Mouse (Mus musculus) intestine, embryonic 16.5 days (tissue): ENCODE measurements at regions not wholly inside any gene's neighbourhood (a gene's known extent, or its start where the extent isn't known, plus 50 kb on each side); places are given as distances from the start of the nearest gene placed in this dataset.

ENCODE experiments used
- ATAC-seq: fragments of 200-750 bp; cut with Nextera tagmentation; 2 replicates; pipeline ENCODE4 v1.8.0; 2017; ENCODE audit warnings: moderate TSS enrichment, moderate library complexity
- H3K27ac ChIP-seq: fragments of 300-500 bp; sonication (generic); 2 replicates; pipeline ENCODE4 v1.5.1; 2014; ENCODE audit warnings: mild to moderate bottlenecking, low read length
- H3K27me3 ChIP-seq: fragments of 300-500 bp; sonication (generic); replicated peaks from 2 replicates; pipeline ENCODE4 v1.6.1; 2014; ENCODE audit warnings: low read length, control low read depth, mixed read lengths; ENCODE audit not compliant: control insufficient read depth, insufficient read depth
- H3K36me3 ChIP-seq: fragments of 300-500 bp; sonication (generic); 2 replicates; pipeline ENCODE4 v1.6.1; 2014; ENCODE audit warnings: low read length, control low read depth; ENCODE audit not compliant: control insufficient read depth, insufficient read depth
- H3K4me1 ChIP-seq: fragments of 300-500 bp; sonication (generic); 2 replicates; pipeline ENCODE4 v1.6.1; 2014; ENCODE audit warnings: low read length, control low read depth, mixed read lengths; ENCODE audit not compliant: control insufficient read depth, insufficient read depth
- H3K4me2 ChIP-seq: fragments of 300-500 bp; sonication (generic); 2 replicates; pipeline ENCODE4 v1.6.1; 2014; ENCODE audit warnings: low read depth, low read length, control low read depth
- H3K4me3 ChIP-seq: fragments of 300-500 bp; sonication (generic); 2 replicates; pipeline ENCODE4 v1.5.1; 2014; ENCODE audit warnings: mild to moderate bottlenecking, low read length
- H3K9ac ChIP-seq: fragments of 300-500 bp; sonication (generic); 2 replicates; pipeline ENCODE4 v1.6.1; 2014; ENCODE audit warnings: low read depth, low read length
- H3K9me3 ChIP-seq: fragments of 300-500 bp; sonication (generic); 2 replicates; pipeline ENCODE4 v1.6.1; 2016; ENCODE audit warnings: low read length, control low read depth; ENCODE audit not compliant: control insufficient read depth
- WGBS: fragments of 180-500 bp; shearing (Covaris S2); extraction: QIAGEN DNeasy Blood & Tissue Kit; methylation state at CpG from one replicate; pipeline ENCODE4 v1.1.7; 2014; 5-methylcytosine and 5-hydroxymethylcytosine counted together

GRCm38 (mm10) chr15:60565017-60565416 is 288.6 kb downstream of the Fam84b start:
- H3K36me3 ChIP-seq: no peaks in the 10 kb centered on the region
- WGBS: 60% methylated on average over 2 of the region's 2 CpGs
- no peak overlapping the region for H3K27ac ChIP-seq
- ATAC-seq: no peak
- H3K27me3 ChIP-seq: no peaks in the 10 kb centered on the region
- H3K4me2 ChIP-seq: no peak overlapping the region
- no peaks in the 10 kb centered on the region for H3K9me3 ChIP-seq
- no peaks in the 10 kb centered on the region for H3K4me1 ChIP-seq
- H3K4me3 ChIP-seq: no peak overlapping the region
- H3K9ac ChIP-seq: no peak overlapping the region

DNA sequence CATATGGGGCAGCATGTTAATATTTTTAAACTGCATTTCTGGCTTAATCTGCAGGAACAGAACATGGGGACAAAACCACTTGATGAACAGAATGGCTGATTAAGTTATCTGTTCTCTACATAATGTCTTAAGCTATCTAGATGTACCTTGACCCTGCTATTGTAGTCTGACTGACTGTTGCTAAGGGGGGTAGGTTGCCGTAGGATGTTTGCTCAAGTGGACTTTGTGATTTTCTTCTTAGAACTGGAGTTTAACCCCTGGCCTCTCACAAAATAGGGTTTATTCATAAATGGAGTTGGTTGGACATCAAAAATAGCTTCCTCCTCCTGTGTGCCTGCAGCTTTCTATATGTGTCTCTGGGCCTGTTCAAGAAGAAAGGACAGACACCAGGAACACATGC is 292.9 kb downstream of the Fam84b start:
- H3K4me1 ChIP-seq: no peaks in the 10 kb centered on the region
- peak; percentile 95 for ATAC-seq
- no peaks in the 10 kb centered on the region for H3K36me3 ChIP-seq
- no peak overlapping the region for H3K4me2 ChIP-seq
- no peaks in the 10 kb centered on the region for H3K27me3 ChIP-seq
- no peaks in the 10 kb centered on the region for H3K9me3 ChIP-seq
- H3K4me3 ChIP-seq: no peak overlapping the region
- 66% methylated on average over 1 of the region's 1 CpGs for WGBS
- no peak overlapping the region for H3K9ac ChIP-seq
- 0 out of 2 replicates have a peak overlapping the region, but pooled peaks have one; percentile 16 for H3K27ac ChIP-seq

DNA sequence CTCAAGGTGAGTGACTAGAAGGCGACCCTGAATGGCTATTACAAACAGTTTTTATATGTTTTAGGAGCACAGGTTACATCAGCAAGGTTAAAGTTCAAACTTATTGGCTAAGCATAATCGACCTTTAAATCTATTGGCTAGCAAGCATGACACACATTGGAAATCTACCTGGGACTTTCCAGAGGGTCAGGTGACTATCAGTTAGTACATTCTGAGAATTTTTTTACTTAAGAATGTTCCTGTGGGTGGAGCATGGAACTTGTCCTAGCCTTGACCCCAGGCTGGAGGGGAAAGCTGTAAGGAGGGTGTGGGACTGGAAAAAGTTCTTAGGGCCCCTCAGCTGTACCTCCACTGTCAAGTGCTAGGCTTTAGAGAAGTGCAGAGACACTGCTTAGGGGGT is 297.9 kb downstream of the Fam84b start:
- H3K4me2 ChIP-seq: no peak overlapping the region
- WGBS: 75% methylated on average over 2 of the region's 2 CpGs
- no peaks in the 10 kb centered on the region for H3K36me3 ChIP-seq
- no peaks in the 10 kb centered on the region for H3K4me1 ChIP-seq
- no peak for ATAC-seq
- no peak overlapping the region for H3K27ac ChIP-seq
- H3K9ac ChIP-seq: no peak overlapping the region
- no peaks in the 10 kb centered on the region for H3K9me3 ChIP-seq
- no peak overlapping the region for H3K4me3 ChIP-seq
- H3K27me3 ChIP-seq: no peaks in the 10 kb centered on the region

- Histone ChIP-seq H3K36me3 (no peaks in the 10 kb centered on the region), H3K4me2 (no peak overlapping the region), H3K4me1 (no peaks in the 10 kb centered on the region), H3K9me3 (no peaks in the 10 kb centered on the region), H3K27ac (no peak overlapping the region), H3K9ac (no peak overlapping the region), H3K27me3 (no peaks in the 10 kb centered on the region), H3K4me3 (no peak overlapping the region)
- 44% methylated on average over 1 of the region's 1 CpGs for WGBS
- no peak for ATAC-seq
These were observed 299.0 kb downstream of the Fam84b start for GRCm38 (mm10) chr15:60554587-60554986.

- no peaks in the 10 kb centered on the region for H3K27me3 ChIP-seq
- H3K27ac ChIP-seq: no peak overlapping the region
- H3K4me1 ChIP-seq: no peaks in the 10 kb centered on the region
- no peak for ATAC-seq
- no peaks in the 10 kb centered on the region for H3K9me3 ChIP-seq
- no peaks in the 10 kb centered on the region for H3K36me3 ChIP-seq
- H3K4me3 ChIP-seq: no peak overlapping the region
- 86% methylated on average over 7 of the region's 7 CpGs for WGBS
- H3K9ac ChIP-seq: no peak overlapping the region
- no peak overlapping the region for H3K4me2 ChIP-seq
These were observed 305.5 kb downstream of the Fam84b start for GRCm38 (mm10) chr15:60548045-60548444.

DNA sequence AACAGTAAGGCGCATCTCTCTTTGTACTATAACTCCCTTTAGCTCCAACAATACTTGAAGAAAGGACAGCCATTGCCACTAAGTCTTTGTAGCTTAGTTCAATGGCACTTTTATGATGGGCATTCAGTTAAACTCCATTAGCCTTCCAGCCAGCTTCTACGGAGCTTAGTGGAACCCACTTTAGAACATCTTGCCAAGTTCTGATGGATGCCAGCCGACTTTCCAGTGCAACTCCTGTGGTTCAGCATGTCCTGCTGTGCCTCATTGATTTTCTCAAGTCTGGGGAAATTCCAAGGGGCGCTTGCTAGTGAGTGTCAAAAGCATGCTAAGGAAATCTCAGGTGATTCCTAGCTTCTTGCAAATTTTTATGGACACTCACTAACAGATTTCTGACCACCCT is 316.4 kb downstream of the Fam84b start:
- no peak overlapping the region for H3K4me2 ChIP-seq
- no peak overlapping the region for H3K9ac ChIP-seq
- no peaks in the 10 kb centered on the region for H3K27me3 ChIP-seq
- no peak overlapping the region for H3K27ac ChIP-seq
- WGBS: 76% methylated on average over 4 of the region's 4 CpGs
- H3K36me3 ChIP-seq: no peaks in the 10 kb centered on the region
- no peak for ATAC-seq
- no peak overlapping the region for H3K4me3 ChIP-seq
- H3K4me1 ChIP-seq: no peaks in the 10 kb centered on the region
- no peaks in the 10 kb centered on the region for H3K9me3 ChIP-seq

DNA sequence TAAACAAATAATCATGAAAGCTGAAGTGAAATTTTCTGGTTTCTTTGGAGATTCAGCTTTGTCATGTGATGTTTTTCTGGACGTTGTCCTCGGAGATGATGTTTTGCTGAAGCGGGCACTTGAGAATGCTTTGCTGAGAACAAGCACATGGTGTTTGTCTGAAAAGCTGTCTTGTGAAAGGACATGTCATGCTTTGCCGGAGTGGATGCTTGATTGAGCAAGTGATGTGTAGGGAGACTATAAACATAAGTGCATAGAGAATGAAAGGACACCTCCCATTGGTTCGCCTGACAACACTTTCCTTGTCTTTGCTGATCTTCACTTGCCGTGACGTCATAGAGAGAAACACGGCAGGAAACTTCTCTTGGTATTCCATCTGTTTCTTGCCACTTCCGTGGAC is 318.9 kb downstream of the Fam84b start:
- Histone ChIP-seq H3K4me3 (no peak overlapping the region), H3K4me1 (no peaks in the 10 kb centered on the region), H3K9ac (no peak overlapping the region), H3K27ac (no peak overlapping the region), H3K36me3 (no peaks in the 10 kb centered on the region), H3K27me3 (no peaks in the 10 kb centered on the region), H3K9me3 (no peaks in the 10 kb centered on the region), H3K4me2 (no peak overlapping the region)
- 78% methylated on average over 9 of the region's 9 CpGs for WGBS
- ATAC-seq: no peak

DNA sequence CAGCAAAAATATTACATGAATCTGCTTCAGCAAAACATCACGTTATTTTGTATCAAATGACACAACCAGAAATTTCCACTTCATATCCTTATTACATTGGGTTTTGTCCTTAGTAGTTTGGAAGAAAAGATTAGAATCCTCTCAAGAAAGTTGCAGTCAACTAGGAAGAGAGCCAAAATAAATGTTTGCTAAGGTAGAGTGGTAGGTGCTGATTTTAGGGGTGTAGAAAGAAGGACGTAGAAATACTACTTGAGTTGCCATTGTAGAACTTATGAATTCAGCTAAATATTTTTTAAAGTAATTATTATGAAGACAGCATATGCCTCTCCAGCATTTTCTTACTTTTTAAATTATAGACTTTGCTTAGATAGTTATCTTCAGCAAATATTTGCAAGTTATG is 336.8 kb downstream of the Fam84b start:
- no peaks in the 10 kb centered on the region for H3K27me3 ChIP-seq
- H3K9me3 ChIP-seq: no peaks in the 10 kb centered on the region
- H3K4me2 ChIP-seq: no peak overlapping the region
- no peak for ATAC-seq
- no peak overlapping the region for H3K4me3 ChIP-seq
- no peaks in the 10 kb centered on the region for H3K4me1 ChIP-seq
- 89% methylated on average over 2 of the region's 2 CpGs for WGBS
- H3K27ac ChIP-seq: no peak overlapping the region
- no peak overlapping the region for H3K9ac ChIP-seq
- no peaks in the 10 kb centered on the region for H3K36me3 ChIP-seq

- Histone ChIP-seq H3K27me3 (no peaks in the 10 kb centered on the region), H3K27ac (no peak overlapping the region), H3K4me3 (no peak overlapping the region), H3K4me1 (no peaks in the 10 kb centered on the region), H3K36me3 (no peaks in the 10 kb centered on the region), H3K4me2 (no peak overlapping the region), H3K9me3 (no peaks in the 10 kb centered on the region), H3K9ac (no peak overlapping the region)
- ATAC-seq: no peak
- 74% methylated on average over 4 of the region's 4 CpGs for WGBS
These were observed 376.7 kb downstream of the Fam84b start for GRCm38 (mm10) chr15:60476755-60477310.

GRCm38 (mm10) chr15:60475086-60475485 is 378.5 kb downstream of the Fam84b start:
- Histone ChIP-seq H3K27me3 (no peaks in the 10 kb centered on the region), H3K9me3 (no peaks in the 10 kb centered on the region), H3K4me2 (no peak overlapping the region), H3K4me1 (no peaks in the 10 kb centered on the region), H3K9ac (no peak overlapping the region), H3K4me3 (no peak overlapping the region), H3K27ac (no peak overlapping the region), H3K36me3 (no peaks in the 10 kb centered on the region)
- no peak for ATAC-seq
- 61% methylated on average over 3 of the region's 3 CpGs for WGBS
